Mouse (Mus musculus) forebrain, embryonic 11.5 days (tissue): Measurements from ENCODE around the gene Hic1. TPM values are rescaled to one million over a fixed set of nuclear protein-coding genes. Genes with fewer than 3 reads are reported as not detected.

ENCODE experiments used
- ATAC-seq: fragments of 200-750 bp; cut with Nextera tagmentation; replicated peaks from 2 replicates; pipeline ENCODE4 v1.8.0; 2017; ENCODE audit warnings: moderate TSS enrichment; ENCODE audit not compliant: low FRiP score
- DNase-seq: peaks from one replicate; pipeline ENCODE4 v3.0.0-alpha.2; 2017; ENCODE audit warnings: low spot score
- H3K27ac ChIP-seq: fragments of 300-500 bp; sonication (generic); 2 replicates; pipeline ENCODE4 v1.5.1; 2014; ENCODE audit warnings: low read depth, low read length
- H3K27me3 ChIP-seq: fragments of 300-500 bp; sonication (generic); 2 replicates; pipeline ENCODE4 v1.6.1; 2014; ENCODE audit warnings: mild to moderate bottlenecking, low read length, mixed read lengths; ENCODE audit not compliant: control insufficient read depth, insufficient read depth
- H3K36me3 ChIP-seq: fragments of 300-500 bp; sonication (generic); 2 replicates; pipeline ENCODE4 v1.6.1; 2014; ENCODE audit warnings: mild to moderate bottlenecking, low read length, moderate library complexity, mixed read lengths; ENCODE audit not compliant: control insufficient read depth, insufficient read depth
- H3K4me1 ChIP-seq: fragments of 300-500 bp; sonication (generic); replicated peaks from 2 replicates; pipeline ENCODE4 v1.6.1; 2014; ENCODE audit warnings: low read length, mixed read lengths; ENCODE audit not compliant: control insufficient read depth, insufficient read depth
- H3K4me2 ChIP-seq: fragments of 300-500 bp; sonication (generic); 2 replicates; pipeline ENCODE4 v1.6.1; 2014; ENCODE audit warnings: low read depth, mild to moderate bottlenecking, low read length, moderate library complexity, mixed read lengths; ENCODE audit not compliant: severe bottlenecking
- H3K4me3 ChIP-seq: fragments of 300-500 bp; sonication (generic); 2 replicates; pipeline ENCODE4 v1.5.1; 2014; ENCODE audit warnings: low read depth, low read length
- H3K9ac ChIP-seq: fragments of 300-500 bp; sonication (generic); 2 replicates; pipeline ENCODE4 v1.6.1; 2014; ENCODE audit warnings: low read length
- H3K9me3 ChIP-seq: fragments of 300-500 bp; sonication (generic); 2 replicates; pipeline ENCODE4 v1.6.1; 2016; ENCODE audit warnings: low read length, mixed read lengths; ENCODE audit not compliant: control insufficient read depth
- WGBS: fragments of 180-500 bp; shearing (Covaris S2); extraction: QIAGEN DNeasy Blood & Tissue Kit; methylation state at CpG from one replicate; pipeline ENCODE4 v1.1.7; 2014; 5-methylcytosine and 5-hydroxymethylcytosine counted together
- polyA plus RNA-seq: library from polyadenylated mRNA; unstranded; fragments of >200 nt; fragmentation: Nextera tagmentation; extraction: Ambion mirVana; gene quantifications from 2 replicates; pipeline ENCODE4 v1.2.1, GENCODE M21; 2014

Hic1 gene
- polyA plus RNA-seq, 1 experiment from 2014 or later, result 0.86 TPM

GRCm38 (mm10) chr11:75132278-75132677 lies 37.0 kb downstream of the Hic1 start:
- no peak overlapping the region for H3K9ac ChIP-seq
- no peak overlapping the region for H3K4me2 ChIP-seq
- DNase-seq, result no peak
- no peaks in the 10 kb centered on the region for H3K36me3 ChIP-seq
- no peak overlapping the region for H3K4me3 ChIP-seq
- ATAC-seq, result no peak
- H3K27ac ChIP-seq, result no peak overlapping the region
- peaks cover 6% of the 10 kb centered on the region; the same call in 1 of the 2 replicates for H3K4me1 ChIP-seq
- H3K27me3 ChIP-seq, result no peaks in the 10 kb centered on the region
- 84% methylated on average over 5 of the region's 5 CpGs for WGBS
- H3K9me3 ChIP-seq, result no peaks in the 10 kb centered on the region

GRCm38 (mm10) chr11:75131300-75131699 lies 38.0 kb downstream of the Hic1 start:
- no peak overlapping the region for H3K4me2 ChIP-seq
- DNase-seq (no peak), ATAC-seq (no peak)
- no peaks in the 10 kb centered on the region for H3K9me3 ChIP-seq
- H3K9ac ChIP-seq, result no peak overlapping the region
- peaks cover 6% of the 10 kb centered on the region; the same call in 1 of the 2 replicates for H3K4me1 ChIP-seq
- H3K36me3 ChIP-seq, result no peaks in the 10 kb centered on the region
- H3K27me3 ChIP-seq, result no peaks in the 10 kb centered on the region
- 86% methylated on average over 4 of the region's 4 CpGs for WGBS
- H3K4me3 ChIP-seq, result no peak overlapping the region
- no peak overlapping the region for H3K27ac ChIP-seq

- no peaks in the 10 kb centered on the region for H3K36me3 ChIP-seq
- H3K4me2 ChIP-seq, result no peak overlapping the region
- H3K27ac ChIP-seq, result no peak overlapping the region
- DNase-seq (no peak), ATAC-seq (no peak)
- H3K9ac ChIP-seq, result no peak overlapping the region
- H3K9me3 ChIP-seq, result no peaks in the 10 kb centered on the region
- no peak overlapping the region for H3K4me3 ChIP-seq
- H3K27me3 ChIP-seq, result no peaks in the 10 kb centered on the region
- WGBS, result 95% methylated on average over 6 of the region's 6 CpGs
- H3K4me1 ChIP-seq, result peaks cover 6% of the 10 kb centered on the region; the same call in 1 of the 2 replicates
Observed at GRCm38 (mm10) chr11:75129481-75129880, 39.8 kb downstream of the Hic1 start.

- no peaks in the 10 kb centered on the region for H3K27me3 ChIP-seq
- H3K9me3 ChIP-seq, result no peaks in the 10 kb centered on the region
- H3K4me2 ChIP-seq, result no peak overlapping the region
- no peak overlapping the region for H3K9ac ChIP-seq
- H3K36me3 ChIP-seq, result no peaks in the 10 kb centered on the region
- DNase-seq (no peak), ATAC-seq (no peak)
- 91% methylated on average over 3 of the region's 3 CpGs for WGBS
- H3K4me1 ChIP-seq, result no peaks in the 10 kb centered on the region
- no peak overlapping the region for H3K27ac ChIP-seq
- H3K4me3 ChIP-seq, result no peak overlapping the region
Observed at GRCm38 (mm10) chr11:75126384-75126783, 42.9 kb downstream of the Hic1 start.

DNA sequence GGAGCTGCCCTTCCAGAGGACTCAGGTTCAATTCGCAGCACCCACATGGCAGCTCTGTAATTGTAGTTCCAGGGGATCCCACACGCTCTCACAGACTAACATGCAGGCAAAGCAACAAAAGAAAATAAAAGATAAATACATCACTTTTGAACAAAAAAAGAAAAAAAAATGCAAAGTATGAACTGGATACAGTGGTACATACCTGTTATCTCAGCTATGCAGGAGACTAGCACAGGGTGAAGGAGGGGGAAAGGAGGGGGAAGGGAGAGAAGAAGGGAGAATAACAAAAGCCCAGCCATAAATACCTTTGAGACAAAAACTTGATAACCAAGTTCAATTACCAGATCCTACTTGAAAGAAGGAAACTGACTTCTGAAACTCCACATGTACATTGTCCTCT lies 44.9 kb downstream of the Hic1 start:
- Histone ChIP-seq H3K4me3 (no peak overlapping the region), H3K4me1 (no peaks in the 10 kb centered on the region), H3K36me3 (no peaks in the 10 kb centered on the region), H3K27me3 (no peaks in the 10 kb centered on the region), H3K9ac (no peak overlapping the region), H3K27ac (no peak overlapping the region), H3K4me2 (no peak overlapping the region), H3K9me3 (no peaks in the 10 kb centered on the region)
- ATAC-seq (no peak), DNase-seq (no peak)
- 97% methylated on average over 2 of the region's 2 CpGs for WGBS

- 81% methylated on average over 1 of the region's 1 CpGs for WGBS
- H3K36me3 ChIP-seq, result no peaks in the 10 kb centered on the region
- H3K27me3 ChIP-seq, result no peaks in the 10 kb centered on the region
- no peak overlapping the region for H3K9ac ChIP-seq
- no peak for ATAC-seq
- no peaks in the 10 kb centered on the region for H3K4me1 ChIP-seq
- H3K4me2 ChIP-seq, result no peak overlapping the region
- no peak for DNase-seq
- no peak overlapping the region for H3K27ac ChIP-seq
- H3K4me3 ChIP-seq, result no peak overlapping the region
- H3K9me3 ChIP-seq, result no peaks in the 10 kb centered on the region
Observed at GRCm38 (mm10) chr11:75121348-75121747, 48.0 kb downstream of the Hic1 start.

GRCm38 (mm10) chr11:75119841-75120240 lies 49.5 kb downstream of the Hic1 start:
- no peak overlapping the region for H3K4me2 ChIP-seq
- DNase-seq (no peak), ATAC-seq (no peak)
- no peaks in the 10 kb centered on the region for H3K36me3 ChIP-seq
- H3K4me1 ChIP-seq, result no peaks in the 10 kb centered on the region
- H3K27me3 ChIP-seq, result no peaks in the 10 kb centered on the region
- no peak overlapping the region for H3K27ac ChIP-seq
- H3K9ac ChIP-seq, result no peak overlapping the region
- no peak overlapping the region for H3K4me3 ChIP-seq
- WGBS, result 86% methylated on average over 3 of the region's 3 CpGs
- H3K9me3 ChIP-seq, result no peaks in the 10 kb centered on the region

DNA sequence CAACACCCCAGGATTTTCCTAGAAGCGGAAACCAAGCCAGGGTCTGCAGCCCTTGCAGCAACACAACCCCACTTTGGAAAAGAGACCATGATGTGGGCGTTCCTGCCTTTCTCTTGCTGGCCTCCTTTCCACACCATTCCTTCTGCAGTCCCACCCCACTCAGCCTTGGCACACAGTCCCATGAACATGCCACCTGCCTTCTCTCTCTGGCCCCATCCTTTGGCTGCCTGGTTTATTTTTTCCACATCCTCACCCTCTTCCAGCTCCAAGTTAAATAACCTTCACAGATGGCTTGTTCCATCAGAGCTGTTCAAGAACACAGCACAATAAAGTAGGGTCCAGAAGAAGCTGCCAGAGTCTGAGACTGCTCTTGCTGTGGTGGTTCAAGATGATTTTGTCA lies 50.0 kb downstream of the Hic1 start:
- Histone ChIP-seq H3K4me2 (no peak overlapping the region), H3K27ac (no peak overlapping the region), H3K27me3 (no peaks in the 10 kb centered on the region), H3K36me3 (no peaks in the 10 kb centered on the region), H3K4me1 (no peaks in the 10 kb centered on the region), H3K9ac (no peak overlapping the region), H3K9me3 (no peaks in the 10 kb centered on the region), H3K4me3 (no peak overlapping the region)
- no peak for ATAC-seq
- 91% methylated on average over 2 of the region's 2 CpGs for WGBS
- DNase-seq, result no peak

DNA sequence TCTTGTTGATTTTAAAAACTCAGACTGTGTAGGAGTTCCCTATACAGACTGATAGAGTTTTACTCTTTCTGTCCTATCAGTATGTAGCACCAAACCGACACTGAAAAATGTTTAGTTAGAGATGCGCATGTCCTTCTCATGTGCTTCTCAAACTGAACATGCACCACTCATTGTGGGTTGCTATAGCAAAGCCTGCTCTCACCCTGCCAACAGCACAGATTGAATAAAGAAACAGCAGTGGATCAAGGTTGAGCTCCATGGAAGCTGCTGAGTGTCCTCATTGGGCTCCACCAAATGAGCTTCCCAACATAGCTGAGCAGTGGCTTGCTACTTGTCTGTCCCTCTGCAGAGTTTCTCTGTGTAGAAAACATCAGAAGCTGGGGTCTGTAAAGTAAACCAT lies 51.2 kb downstream of the Hic1 start:
- H3K36me3 ChIP-seq, result no peaks in the 10 kb centered on the region
- ATAC-seq, result no peak
- H3K27me3 ChIP-seq, result no peaks in the 10 kb centered on the region
- H3K4me1 ChIP-seq, result no peaks in the 10 kb centered on the region
- H3K4me2 ChIP-seq, result no peak overlapping the region
- no peak overlapping the region for H3K27ac ChIP-seq
- H3K9ac ChIP-seq, result no peak overlapping the region
- no peak for DNase-seq
- H3K9me3 ChIP-seq, result no peaks in the 10 kb centered on the region
- 97% methylated on average over 2 of the region's 2 CpGs for WGBS
- no peak overlapping the region for H3K4me3 ChIP-seq
